Mouse (Mus musculus) c-Kit-positive CD71-positive TER-119-negative erythroid progenitor cells, embryonic 14.5 days (primary cell): ENCODE data around the gene Casz1.
A peak's percentile ranks its signal among the peaks of the same experiment; 100 is the strongest.

Experiments used
- DNase-seq: peaks from one replicate; pipeline ENCODE4 v3.0.0-alpha.2; 2013; ENCODE audit warnings: low read depth

Casz1 gene

GRCm38 (mm10) chr4:148940674-148941211, 136.5 kb downstream of the Casz1 start:
- DNase-seq: peak; percentile 15

- no peak for DNase-seq
These were observed 137.1 kb downstream of the Casz1 start for GRCm38 (mm10) chr4:148941321-148941720.

- no peak for DNase-seq
These were observed 138.9 kb downstream of the Casz1 start for GRCm38 (mm10) chr4:148943099-148943498.

DNA sequence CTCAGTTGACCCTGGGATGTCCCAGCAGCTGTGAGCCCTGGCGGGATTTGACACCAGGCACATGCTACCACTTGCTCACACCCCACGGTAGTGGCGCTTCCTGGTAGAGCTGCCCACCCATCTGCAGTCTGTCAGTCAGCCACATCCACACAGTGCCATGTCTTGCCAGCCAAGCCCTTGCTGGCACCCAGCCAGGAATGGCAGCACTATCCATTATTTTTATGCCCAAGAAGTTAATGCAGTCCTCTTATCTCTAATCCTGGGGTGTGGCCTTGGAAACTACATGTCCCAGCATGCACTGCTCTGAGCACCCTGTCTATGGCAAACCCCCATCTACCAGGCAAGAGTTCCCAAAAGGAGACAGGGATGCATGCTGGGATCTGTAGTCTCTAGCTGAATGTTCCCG, 141.2 kb downstream of the Casz1 start:
- no peak for DNase-seq

DNA sequence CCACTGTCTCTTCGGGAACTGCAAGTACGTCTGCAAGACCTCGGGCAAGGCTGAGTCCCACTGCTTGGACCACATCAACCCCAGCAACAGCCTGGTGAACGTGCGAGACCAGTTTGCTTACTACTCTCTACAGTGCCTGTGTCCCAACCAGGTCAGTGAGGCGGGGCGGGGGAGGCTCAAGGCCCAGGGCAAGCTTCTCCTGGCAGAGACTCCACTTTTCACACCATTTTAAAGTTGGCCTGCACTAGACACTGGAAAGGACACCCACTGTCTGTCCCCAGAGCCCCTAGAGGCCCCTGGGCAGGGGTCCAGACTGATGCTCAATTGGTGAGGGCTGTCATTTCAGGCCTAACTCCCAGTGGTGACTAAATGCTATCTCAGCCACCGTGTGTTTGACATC, 141.8 kb downstream of the Casz1 start:
- DNase-seq: no peak

DNA sequence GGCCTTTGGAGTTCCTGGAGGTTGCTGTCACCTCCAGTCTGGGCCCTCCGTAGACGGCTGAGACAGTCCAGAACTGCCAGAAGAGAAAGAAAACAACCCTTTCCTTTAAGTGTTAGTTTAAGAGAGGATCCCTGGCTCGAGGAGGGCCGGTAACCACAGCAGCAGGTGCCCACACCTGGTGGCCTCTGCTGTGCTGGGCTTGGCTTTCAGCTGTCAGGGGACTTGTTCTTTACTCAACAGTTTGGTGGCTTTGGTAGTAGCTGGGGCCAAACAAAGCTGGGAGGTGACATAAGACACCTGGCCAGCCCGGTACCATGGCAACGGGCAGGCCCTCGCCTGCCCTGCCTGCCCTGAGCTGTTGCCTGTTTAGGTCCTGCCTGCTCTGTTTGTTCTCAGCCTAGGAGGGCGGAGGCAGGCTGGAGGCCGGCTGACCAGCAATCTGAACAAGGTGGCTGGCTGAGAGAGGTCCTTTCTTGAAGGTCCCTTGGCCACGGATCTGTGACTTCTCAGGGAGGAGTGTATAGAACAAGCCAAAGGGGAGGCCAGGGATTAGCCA, 143.7 kb downstream of the Casz1 start:
- DNase-seq: no peak

- no peak for DNase-seq
These were observed 146.3 kb downstream of the Casz1 start for GRCm38 (mm10) chr4:148950487-148950886.

DNA sequence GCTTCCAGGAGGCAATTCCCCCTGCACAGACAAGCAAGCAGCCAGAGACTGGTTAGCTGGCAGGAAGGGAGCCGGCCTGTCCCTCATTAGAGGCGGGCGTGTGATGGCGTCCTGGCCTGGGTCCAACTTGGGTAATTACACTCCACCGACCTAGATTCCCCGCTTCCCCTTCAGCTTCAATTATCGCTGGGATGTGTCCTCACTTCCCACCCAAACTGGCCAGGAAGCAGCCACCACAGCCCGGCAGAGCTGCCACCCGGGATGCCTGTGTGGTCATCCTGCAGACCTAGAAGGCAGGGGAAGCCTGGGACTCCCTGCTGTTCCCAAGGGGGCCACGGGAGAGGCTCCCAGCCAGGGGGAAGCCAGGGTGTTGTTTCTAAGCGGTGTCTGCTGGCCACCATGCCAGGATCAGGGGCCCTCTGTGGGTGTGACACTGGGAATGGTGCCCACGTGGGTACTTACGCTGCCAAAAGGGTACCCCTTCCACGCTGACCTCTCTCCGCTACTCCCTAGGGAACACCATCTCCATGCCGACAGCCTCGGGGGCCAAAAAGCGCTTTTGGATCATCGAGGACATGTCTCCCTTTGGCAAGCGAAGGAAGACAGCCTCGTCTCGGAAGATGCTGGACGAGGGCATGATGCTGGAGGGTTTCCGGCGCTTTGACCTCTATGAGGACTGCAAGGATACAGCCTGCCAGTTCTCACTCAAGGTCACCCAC, 146.9 kb downstream of the Casz1 start:
- no peak for DNase-seq

GRCm38 (mm10) chr4:148951821-148952291, 147.6 kb downstream of the Casz1 start:
- no peak for DNase-seq

DNA sequence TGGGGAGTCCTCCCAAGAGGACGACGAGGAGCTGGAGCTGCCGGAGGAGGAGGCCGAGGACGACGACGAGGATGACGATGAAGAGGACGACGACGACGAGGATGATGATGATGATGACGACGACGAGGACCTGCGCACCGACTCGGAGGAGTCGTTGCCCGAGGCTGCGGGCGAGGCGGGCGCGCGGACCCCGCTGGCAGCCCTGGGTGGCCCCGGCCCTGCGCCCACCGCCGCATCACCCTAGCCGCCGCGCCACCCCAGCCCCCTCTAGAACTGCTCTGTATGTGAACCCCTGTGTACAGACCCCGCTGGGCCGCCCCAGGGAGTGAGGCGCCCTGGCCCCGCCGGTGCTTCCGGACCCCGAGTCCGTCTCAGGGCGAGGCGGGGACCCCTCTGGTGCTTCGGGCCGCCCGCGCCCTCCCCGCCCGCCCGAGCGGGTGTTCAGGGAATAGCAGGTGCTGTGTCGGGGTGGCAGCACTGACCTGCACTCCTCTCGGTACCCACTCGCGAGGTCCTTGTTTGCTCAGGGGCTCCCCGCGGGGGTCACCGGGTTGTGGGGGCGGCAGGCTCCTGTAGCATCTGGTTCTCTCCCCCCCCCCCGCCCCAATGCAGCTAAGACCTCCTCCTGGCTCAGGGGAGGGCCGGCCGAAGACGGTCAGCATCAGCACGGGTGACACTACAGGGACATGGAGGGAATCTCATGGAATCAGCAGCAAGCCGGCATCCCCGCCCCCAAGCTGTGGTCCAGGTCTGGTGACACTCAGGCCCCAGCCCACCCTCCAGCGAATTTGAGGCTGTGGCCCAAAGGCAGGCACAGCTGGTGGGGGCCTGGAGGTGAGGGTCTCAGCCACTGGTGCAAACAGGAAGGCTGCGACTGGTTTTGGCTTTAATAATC, 148.3 kb downstream of the Casz1 start:
- DNase-seq: no peak

GRCm38 (mm10) chr4:148955131-148955813, 151.0 kb downstream of the Casz1 start:
- no peak for DNase-seq

DNA sequence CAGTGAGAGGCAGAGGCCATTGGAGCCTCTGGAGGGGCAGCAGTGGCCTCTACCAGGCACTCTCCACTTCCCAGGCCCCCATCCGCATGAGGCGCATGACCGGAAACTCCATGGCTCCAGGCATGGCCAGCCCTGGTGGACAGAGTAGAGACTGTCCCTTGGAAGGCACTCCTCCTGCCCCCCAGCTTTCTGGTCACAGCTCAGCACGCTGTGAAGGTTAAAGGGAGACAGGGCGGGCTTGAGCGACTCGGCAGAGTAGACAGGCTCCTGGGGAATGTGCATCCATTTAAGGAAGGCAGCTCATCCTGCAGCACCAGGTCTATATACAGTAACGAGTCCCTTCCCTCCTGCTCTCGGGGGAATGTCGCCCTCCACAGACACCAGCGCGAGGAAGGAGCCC, 155.8 kb downstream of the Casz1 start:
- no peak for DNase-seq

DNA sequence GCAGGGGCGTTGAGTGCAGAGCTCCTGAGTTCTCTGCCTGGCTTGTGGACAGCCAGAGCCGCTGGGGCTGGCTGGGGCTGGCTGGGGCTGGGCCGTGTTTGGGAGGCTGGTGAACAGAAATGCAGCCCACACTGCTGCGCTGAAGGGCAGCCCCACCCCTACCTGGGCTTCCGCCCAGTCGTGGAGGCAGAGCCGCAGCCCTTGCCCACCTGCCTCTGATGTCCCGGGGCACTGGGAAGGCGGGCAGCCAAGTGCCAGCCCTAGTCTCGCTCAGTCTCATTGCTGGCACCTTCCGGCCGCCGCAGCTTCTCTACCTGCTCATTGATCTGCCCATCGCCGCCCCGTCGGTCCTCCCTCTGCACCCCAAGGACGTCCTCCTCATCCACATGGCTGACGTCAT, 156.9 kb downstream of the Casz1 start:
- DNase-seq: no peak

DNA sequence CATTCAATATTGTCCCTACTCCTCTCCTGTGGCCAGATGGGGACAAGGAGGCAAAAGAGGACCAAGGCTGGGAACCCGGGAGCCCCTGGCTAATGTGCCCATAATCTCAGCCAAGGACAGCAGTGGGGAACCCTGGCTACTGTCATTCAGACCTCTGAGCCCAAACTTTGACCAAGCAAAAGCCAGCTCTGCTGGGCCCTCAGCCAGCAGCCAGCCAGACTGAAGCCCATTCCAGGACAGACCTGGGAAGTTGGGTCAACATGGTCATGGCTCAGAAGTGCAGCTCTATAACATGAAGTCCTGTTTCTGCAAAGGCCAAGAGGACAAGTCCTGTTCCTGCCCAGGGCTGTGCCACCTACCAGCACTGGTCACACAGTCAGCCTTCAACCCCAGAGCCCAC, 157.9 kb downstream of the Casz1 start:
- DNase-seq: no peak

GRCm38 (mm10) chr4:148964541-148965310, 160.5 kb downstream of the Casz1 start:
- DNase-seq: no peak

GRCm38 (mm10) chr4:148966132-148966531, 161.9 kb downstream of the Casz1 start:
- DNase-seq: no peak

GRCm38 (mm10) chr4:148968859-148969258, 164.6 kb downstream of the Casz1 start:
- no peak for DNase-seq

- DNase-seq: no peak
These were observed 165.4 kb downstream of the Casz1 start for GRCm38 (mm10) chr4:148969610-148970009.

DNA sequence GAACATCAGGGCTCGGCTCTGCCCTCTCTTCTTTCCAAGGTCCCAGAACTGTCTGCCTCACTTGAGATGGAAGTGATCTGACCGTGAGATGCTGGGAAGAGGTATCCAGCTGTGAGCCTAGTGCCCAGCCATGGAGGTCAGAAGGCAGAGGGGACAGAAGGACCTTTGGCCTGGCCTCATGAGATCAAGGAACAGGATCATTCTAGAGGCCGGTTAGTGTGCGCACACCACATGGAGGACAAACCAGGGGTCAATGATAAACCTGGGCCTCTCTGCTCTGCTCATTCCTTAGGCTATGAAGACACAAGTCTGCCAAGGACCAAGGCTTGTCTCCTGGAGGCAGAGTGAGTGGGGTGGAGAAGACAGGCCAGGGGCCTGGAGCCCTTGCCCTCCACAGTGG, 166.5 kb downstream of the Casz1 start:
- no peak for DNase-seq

DNA sequence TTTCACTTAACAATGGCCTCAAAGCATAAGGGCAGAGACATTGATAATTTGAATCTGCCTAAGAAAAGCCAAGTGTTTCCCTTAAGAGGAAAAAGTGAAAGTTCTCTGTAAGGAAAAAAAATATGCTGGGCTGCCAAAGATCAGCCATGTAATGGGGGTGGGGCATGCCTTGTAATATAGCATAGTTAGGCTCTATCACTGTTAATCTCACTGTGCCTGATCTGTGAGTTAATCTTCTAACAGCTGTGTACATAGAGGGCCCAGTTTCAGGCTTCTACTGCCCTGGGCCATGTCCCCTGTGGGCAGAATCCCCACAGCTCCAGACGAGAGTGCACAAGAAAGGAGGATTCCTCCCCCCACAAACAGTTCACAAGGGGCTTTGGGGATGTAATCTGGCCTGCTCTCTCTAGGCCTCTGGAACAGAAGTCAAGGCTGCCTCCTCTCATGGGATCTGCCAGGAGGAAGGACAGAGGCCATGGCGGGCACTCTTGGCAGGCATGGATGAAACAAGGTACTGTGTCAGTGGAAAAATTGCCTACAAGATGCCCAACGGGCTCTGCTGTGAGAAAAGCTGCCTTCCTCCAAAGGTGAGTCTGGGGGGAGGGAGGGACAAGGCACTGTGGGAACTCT, 167.5 kb downstream of the Casz1 start:
- no peak for DNase-seq

DNA sequence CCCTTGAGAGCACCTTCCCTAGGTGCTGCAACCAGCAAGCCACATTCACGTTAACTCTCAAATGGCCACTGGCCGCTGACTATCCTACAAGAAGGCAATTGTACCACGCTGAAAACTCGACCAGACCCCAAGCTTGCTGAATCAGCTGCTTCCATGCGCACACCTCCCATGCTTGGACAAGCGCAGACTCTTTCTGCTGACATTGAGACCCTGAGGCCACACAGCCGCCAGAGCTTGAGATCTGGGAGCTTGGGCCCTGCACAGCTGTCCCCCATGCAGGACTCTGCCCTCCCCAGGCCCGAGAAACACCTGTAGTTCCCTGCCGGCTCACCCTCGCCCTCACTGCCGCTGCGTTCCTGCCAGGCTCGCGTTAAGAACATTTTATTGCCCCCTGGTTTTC, 168.5 kb downstream of the Casz1 start:
- no peak for DNase-seq
